Mouse (Mus musculus) adipocyte (in vitro differentiated cells): ENCODE data around the gene Rasgef1c.
A peak's percentile ranks its signal among the peaks of the same experiment; 100 is the strongest.

Source experiments
- DNase-seq: peaks from one replicate; pipeline ENCODE4 v3.0.0-alpha.2; 2016; ENCODE audit warnings: low spot score

Rasgef1c gene

GRCm38 (mm10) chr11:49901659-49902458, at the start of gene Rasgef1c:
Rasgef1c (plus strand) TSS chr11:49901835.
- DNase-seq, result no peak

GRCm38 (mm10) chr11:49855144-49855543, 46.5 kb upstream of the Rasgef1c start:
- no peak for DNase-seq

GRCm38 (mm10) chr11:49861139-49861538, 40.5 kb upstream of the Rasgef1c start:
- DNase-seq, result no peak

GRCm38 (mm10) chr11:49863926-49864325, 37.7 kb upstream of the Rasgef1c start:
- DNase-seq, result no peak

GRCm38 (mm10) chr11:49867320-49867719, 34.3 kb upstream of the Rasgef1c start:
- peak; percentile 72 for DNase-seq

- DNase-seq, result peak; percentile 72
Observed at GRCm38 (mm10) chr11:49869762-49870161, 31.9 kb upstream of the Rasgef1c start.

- DNase-seq, result peak; percentile 58
Observed at GRCm38 (mm10) chr11:49871914-49872313, 29.7 kb upstream of the Rasgef1c start.

GRCm38 (mm10) chr11:49872779-49873178, 28.9 kb upstream of the Rasgef1c start:
- DNase-seq, result no peak

GRCm38 (mm10) chr11:49876948-49877817, 24.5 kb upstream of the Rasgef1c start:
- no peak for DNase-seq

GRCm38 (mm10) chr11:49879950-49880642, 21.5 kb upstream of the Rasgef1c start:
- no peak for DNase-seq

GRCm38 (mm10) chr11:49883394-49883793, 18.2 kb upstream of the Rasgef1c start:
- DNase-seq, result no peak

GRCm38 (mm10) chr11:49888469-49888868, 13.2 kb upstream of the Rasgef1c start:
- DNase-seq, result no peak

- no peak for DNase-seq
Observed at GRCm38 (mm10) chr11:49891993-49892392, 9.6 kb upstream of the Rasgef1c start.

- no peak for DNase-seq
Observed at GRCm38 (mm10) chr11:49893806-49894205, 7.8 kb upstream of the Rasgef1c start.

- no peak for DNase-seq
Observed at GRCm38 (mm10) chr11:49895966-49896590, 5.6 kb upstream of the Rasgef1c start.

GRCm38 (mm10) chr11:49900043-49900442, 1.6 kb upstream of the Rasgef1c start:
- DNase-seq, result no peak

- no peak for DNase-seq
Observed at GRCm38 (mm10) chr11:49900962-49901658, 525 bp upstream of the Rasgef1c start.

GRCm38 (mm10) chr11:49903333-49903732, 1.7 kb downstream of the Rasgef1c start:
- DNase-seq, result peak; percentile 46

- no peak for DNase-seq
Observed at GRCm38 (mm10) chr11:49918521-49919180, 17.0 kb downstream of the Rasgef1c start.

- DNase-seq, result no peak
Observed at GRCm38 (mm10) chr11:49919304-49919703, 17.7 kb downstream of the Rasgef1c start.

- no peak for DNase-seq
Observed at GRCm38 (mm10) chr11:49923539-49923938, 21.9 kb downstream of the Rasgef1c start.
